In the genomic region with DNA sequence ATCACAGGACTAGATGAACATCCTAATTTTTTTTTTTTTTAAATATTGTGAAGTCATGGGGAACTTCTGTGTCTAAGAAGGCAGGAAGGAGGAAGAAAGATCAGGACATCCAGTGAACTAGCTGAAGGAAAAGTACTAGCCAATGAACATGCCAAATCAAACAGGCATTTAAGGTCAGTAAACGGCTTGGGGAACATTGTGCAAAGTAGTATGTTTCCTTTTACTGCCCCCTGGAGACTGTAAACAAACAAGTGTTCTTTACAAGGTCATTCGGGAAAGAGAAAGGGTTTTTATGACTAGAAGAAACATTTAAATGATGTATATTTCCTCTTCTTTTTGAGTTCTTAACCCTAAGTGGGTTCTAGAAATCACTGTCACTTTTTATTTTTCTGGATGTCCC, we compare ENCODE assay signal across 15 mouse cellular contexts.
A peak's percentile ranks its signal among the peaks of the same experiment; 100 is the strongest.
DNase-seq lines count a peak whose midpoint lies in the region; ATAC-seq and TF ChIP-seq lines count a peak whose summit lies in the region.
"Had no signal": no experiment of that assay in that cellular context is flagged by ENCODE, and none has a peak within 500 bp of the region (broad histone marks: within the 10 kb centered on the region; RNA-seq: fewer than 3 reads in every experiment).

No protein-coding gene starts in this region.

- ATAC-seq in heart, embryonic 12.5 days (ENCODE audit: insufficient number of reproducible peaks, low FRiP score): no peak
- ATAC-seq: midbrain, embryonic 16.5 days had no signal

- TF ChIP-seq CTCF in cerebellum, adult 2 months (IDR thresholded peaks at IDR 0.05; ENCODE audit: borderline replicate concordance, insufficient read depth, low read depth, low read length): 0 out of 2 replicates have a peak, but pooled peaks have one; percentile 2

- no peak overlapping the region for H3K4me2 ChIP-seq in heart, embryonic 12.5 days
- H3K4me2 ChIP-seq: limb, embryonic 15.5 days; neural tube, embryonic 13.5 days had no signal

- no peak overlapping the region for H3K27ac ChIP-seq in cerebellum, adult 2 months (ENCODE audit: insufficient read depth, low read length)
- no peak overlapping the region for H3K27ac ChIP-seq in heart, embryonic 12.5 days (ENCODE audit: poor library complexity, severe bottlenecking)
- H3K27ac ChIP-seq: limb, embryonic 15.5 days; neural tube, embryonic 13.5 days had no signal

- 32% methylated on average over 2 of the region's 2 CpGs for WGBS in cerebellum, adult 2 months
- 37% methylated on average over 2 of the region's 2 CpGs for WGBS in heart, embryonic 12.5 days

- no peak for TF ChIP-seq POLR2A in cerebellum, adult 2 months (IDR thresholded peaks at IDR 0.05; ENCODE audit: borderline replicate concordance, insufficient read depth, low read length)

- H3K27me3 ChIP-seq in cerebellum, adult 2 months (ENCODE audit: control insufficient read depth, insufficient read depth, low read length): no peaks in the 10 kb centered on the region
- H3K27me3 ChIP-seq in heart, embryonic 12.5 days (replicated peaks): no peaks in the 10 kb centered on the region
- H3K27me3 ChIP-seq: limb, embryonic 15.5 days; neural tube, embryonic 13.5 days had no signal

- H3K36me3 ChIP-seq in heart, embryonic 12.5 days: no peaks in the 10 kb centered on the region
- H3K36me3 ChIP-seq: G1E; limb, embryonic 15.5 days; neural tube, embryonic 13.5 days had no signal

- no peaks in the 10 kb centered on the region for H3K9me3 ChIP-seq in heart, embryonic 12.5 days (replicated peaks)
- H3K9me3 ChIP-seq: G1E; limb, embryonic 15.5 days; neural tube, embryonic 13.5 days had no signal

- DNase-seq in cerebellum, adult 2 months: peak in 1 of 2 experiments; percentile 23
- no peak for DNase-seq in cerebellum, postnatal 10 days
- DNase-seq in heart, adult 9 months (ENCODE audit: low spot score in 2 of 2): peak; percentile 55 to 56
- peak; percentile 28 for DNase-seq in lung, postnatal 25 days (ENCODE audit: low spot score)
- DNase-seq in lung, postnatal 14 days: no peak
- DNase-seq in retina, embryonic 14.5 days (ENCODE audit: low spot score): no peak
- no peak for DNase-seq in urinary bladder, postnatal 4 days (ENCODE audit: low spot score in 2 of 2)
- DNase-seq: heart, postnatal 14 days; retina, postnatal 1 day had no signal

- H3K9ac ChIP-seq in heart, embryonic 12.5 days: no peak overlapping the region
- H3K9ac ChIP-seq: limb, embryonic 15.5 days; neural tube, embryonic 13.5 days had no signal

- H3K4me1 ChIP-seq in cerebellum, adult 2 months (ENCODE audit: control insufficient read depth, insufficient read depth, low read length): no peaks in the 10 kb centered on the region
- no peaks in the 10 kb centered on the region for H3K4me1 ChIP-seq in heart, embryonic 12.5 days (replicated peaks)
- H3K4me1 ChIP-seq: limb, embryonic 15.5 days; neural tube, embryonic 13.5 days had no signal

- no peak overlapping the region for H3K4me3 ChIP-seq in cerebellum, adult 2 months (replicated peaks; ENCODE audit: insufficient read depth, low read depth, low read length)
- H3K4me3 ChIP-seq in heart, embryonic 12.5 days: no peak overlapping the region
- H3K4me3 ChIP-seq: erythroblast, embryonic 14.5 days; limb, embryonic 15.5 days; neural tube, embryonic 13.5 days had no signal

Comparison
In these comparisons a context has a peak if more than half of its experiments do, and no peak if none do; other contexts are left out.
1. DNase-seq: peak in heart, adult 9 months (2 of 2) and lung, postnatal 25 days (single experiment); none in cerebellum, postnatal 10 days (0 of 2), lung, postnatal 14 days (single experiment), retina, embryonic 14.5 days (single experiment) and urinary bladder, postnatal 4 days (0 of 2).